Mouse (Mus musculus) hindbrain, embryonic 16.5 days (tissue): ENCODE results near the gene Mrtfa. TPM values are rescaled to one million over a fixed set of nuclear protein-coding genes. Genes with fewer than 3 reads are reported as not detected.

Experiments
- ATAC-seq: fragments of 200-750 bp; cut with Nextera tagmentation; 2 replicates; pipeline ENCODE4 v1.8.0; 2017; ENCODE audit warnings: moderate TSS enrichment, moderate library complexity
- H3K27ac ChIP-seq: fragments of 300-500 bp; sonication (generic); 2 replicates; pipeline ENCODE4 v1.5.1; 2014; ENCODE audit warnings: low read depth, mild to moderate bottlenecking, control low read depth, low read length, moderate library complexity
- H3K27me3 ChIP-seq: fragments of 300-500 bp; sonication (generic); replicated peaks from 2 replicates; pipeline ENCODE4 v1.6.1; 2014; ENCODE audit warnings: low read length; ENCODE audit not compliant: control insufficient read depth, insufficient read depth
- H3K36me3 ChIP-seq: fragments of 300-500 bp; sonication (generic); 2 replicates; pipeline ENCODE4 v1.6.1; 2014; ENCODE audit warnings: mild to moderate bottlenecking, low read length, moderate library complexity, mixed read lengths; ENCODE audit not compliant: control insufficient read depth, insufficient read depth
- H3K4me1 ChIP-seq: fragments of 300-500 bp; sonication (generic); 2 replicates; pipeline ENCODE4 v1.6.1; 2014; ENCODE audit warnings: low read depth, low read length; ENCODE audit not compliant: control insufficient read depth, insufficient read depth
- H3K4me2 ChIP-seq: fragments of 300-500 bp; sonication (generic); 2 replicates; pipeline ENCODE4 v1.6.1; 2014; ENCODE audit warnings: mild to moderate bottlenecking, low read length, control low read depth, moderate library complexity
- H3K4me3 ChIP-seq: fragments of 300-500 bp; sonication (generic); 2 replicates; pipeline ENCODE4 v1.5.1; 2014; ENCODE audit warnings: mild to moderate bottlenecking, low read length, control low read depth, moderate library complexity
- H3K9ac ChIP-seq: fragments of 300-500 bp; sonication (generic); 2 replicates; pipeline ENCODE4 v1.6.1; 2014; ENCODE audit warnings: low read depth, mild to moderate bottlenecking, control low read depth, low read length, moderate library complexity
- H3K9me3 ChIP-seq: fragments of 300-500 bp; sonication (generic); 2 replicates; pipeline ENCODE4 v1.6.1; 2014; ENCODE audit warnings: mild to moderate bottlenecking, low read length, moderate library complexity; ENCODE audit not compliant: control insufficient read depth
- WGBS: fragments of 180-500 bp; shearing (Covaris S2); extraction: QIAGEN DNeasy Blood & Tissue Kit; methylation state at CpG from one replicate; pipeline ENCODE4 v1.1.7; 2014; 5-methylcytosine and 5-hydroxymethylcytosine counted together
- polyA plus RNA-seq: library from polyadenylated mRNA; unstranded; fragments of >200 nt; fragmentation: Nextera tagmentation; extraction: Ambion mirVana; gene quantifications from 2 replicates; pipeline ENCODE4 v1.2.1, GENCODE M21; 2015

Gene Mrtfa
- polyA plus RNA-seq, 1 experiment from 2014 or later, result 24.1 TPM

DNA sequence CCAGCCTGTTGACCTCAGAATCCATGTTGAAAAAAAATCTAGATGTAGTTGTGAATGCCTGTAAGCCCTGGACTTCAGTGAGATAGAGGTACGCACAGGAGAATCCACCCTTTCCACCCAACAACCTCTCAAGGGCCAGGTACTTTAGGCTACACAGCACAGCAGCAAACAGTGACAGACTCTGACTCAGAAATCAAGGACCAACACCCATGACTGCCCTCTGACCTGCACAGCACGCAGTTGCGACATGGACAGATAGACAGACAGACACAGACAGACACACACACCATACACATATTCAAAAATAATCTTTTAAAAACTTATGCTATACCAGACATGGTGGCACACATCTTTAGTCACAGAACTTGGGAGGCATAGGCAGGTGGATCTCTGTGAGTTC lies 34.7 kb downstream of the Mrtfa start:
- no peak overlapping the region for H3K9ac ChIP-seq
- H3K27ac ChIP-seq, result no peak overlapping the region
- H3K36me3 ChIP-seq, result no peaks in the 10 kb centered on the region
- H3K4me2 ChIP-seq, result no peak overlapping the region
- 96% methylated on average over 3 of the region's 3 CpGs for WGBS
- no peaks in the 10 kb centered on the region for H3K27me3 ChIP-seq
- H3K4me1 ChIP-seq, result no peaks in the 10 kb centered on the region
- H3K4me3 ChIP-seq, result no peak overlapping the region
- ATAC-seq, result no peak
- H3K9me3 ChIP-seq, result no peaks in the 10 kb centered on the region

DNA sequence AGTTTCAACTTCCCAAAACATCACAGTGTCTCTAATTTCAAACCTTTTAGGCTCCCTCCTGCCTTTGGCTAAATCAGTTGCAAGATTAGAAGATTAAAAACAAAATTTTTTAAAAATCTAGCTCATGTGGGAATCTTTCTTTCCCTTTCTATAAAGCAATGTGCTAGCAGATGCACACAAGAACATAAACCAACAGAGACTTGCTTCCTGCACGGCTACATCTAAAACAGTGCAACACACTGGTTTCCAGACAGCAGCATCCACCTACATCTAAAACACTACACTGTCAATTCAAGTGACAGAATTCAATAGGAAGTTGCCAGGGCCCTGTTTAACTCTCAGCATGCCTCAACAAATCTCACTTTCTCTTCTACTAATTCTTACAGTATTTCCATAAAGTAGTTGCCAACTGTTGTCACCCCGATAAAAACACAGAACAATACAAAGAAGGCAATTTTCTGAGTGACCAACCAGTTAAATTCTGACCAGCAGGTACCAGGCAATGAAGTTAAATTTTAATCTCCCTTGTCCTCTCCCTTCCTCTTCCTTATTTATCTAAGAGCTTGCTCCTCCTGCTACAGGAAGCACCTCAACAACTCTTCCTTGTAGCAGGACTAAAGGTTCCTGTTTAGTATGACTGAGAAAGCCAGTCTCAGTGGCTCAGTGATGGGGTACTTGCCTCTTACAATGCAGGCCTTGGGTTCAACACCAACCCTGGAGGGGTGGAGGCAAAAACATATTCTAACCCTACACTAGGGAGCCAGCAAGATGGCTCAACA lies 35.5 kb downstream of the Mrtfa start:
- WGBS, result 71% methylated on average over 2 of the region's 2 CpGs
- Histone ChIP-seq H3K36me3 (no peaks in the 10 kb centered on the region), H3K9me3 (no peaks in the 10 kb centered on the region), H3K4me3 (no peak overlapping the region), H3K4me1 (no peaks in the 10 kb centered on the region), H3K27ac (no peak overlapping the region), H3K9ac (no peak overlapping the region), H3K4me2 (no peak overlapping the region), H3K27me3 (no peaks in the 10 kb centered on the region)
- ATAC-seq, result no peak

DNA sequence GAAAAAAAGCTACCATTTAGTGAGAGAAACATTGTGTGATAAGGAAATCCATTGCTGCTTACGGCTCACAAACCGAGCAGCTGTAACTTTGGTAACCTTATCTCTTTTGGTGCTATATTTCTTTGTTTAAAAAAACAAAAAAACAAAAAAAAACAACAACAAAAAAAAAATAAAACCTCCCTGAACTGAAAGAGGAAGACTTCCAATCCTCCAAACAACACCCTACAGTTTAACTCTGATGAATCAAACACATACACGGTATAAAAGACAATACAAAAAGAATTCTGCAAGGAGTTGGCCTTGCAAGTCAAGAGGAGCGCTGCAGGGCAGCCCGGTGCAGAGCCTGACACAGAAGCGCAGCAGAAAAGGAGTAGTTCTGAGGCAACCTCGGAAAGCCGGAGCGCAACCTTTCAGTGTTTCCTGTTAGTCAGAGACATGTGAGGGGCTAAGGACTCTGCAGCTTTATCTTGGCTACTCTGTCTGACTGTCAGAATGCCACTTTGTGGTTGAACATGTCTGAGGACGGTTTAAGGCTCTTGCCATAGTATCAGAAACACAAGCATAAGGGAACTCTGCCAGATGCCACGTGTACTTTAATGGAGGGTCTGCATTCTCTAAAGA lies 48.5 kb downstream of the Mrtfa start:
- no peak overlapping the region for H3K27ac ChIP-seq
- WGBS, result 71% methylated on average over 11 of the region's 11 CpGs

DNA sequence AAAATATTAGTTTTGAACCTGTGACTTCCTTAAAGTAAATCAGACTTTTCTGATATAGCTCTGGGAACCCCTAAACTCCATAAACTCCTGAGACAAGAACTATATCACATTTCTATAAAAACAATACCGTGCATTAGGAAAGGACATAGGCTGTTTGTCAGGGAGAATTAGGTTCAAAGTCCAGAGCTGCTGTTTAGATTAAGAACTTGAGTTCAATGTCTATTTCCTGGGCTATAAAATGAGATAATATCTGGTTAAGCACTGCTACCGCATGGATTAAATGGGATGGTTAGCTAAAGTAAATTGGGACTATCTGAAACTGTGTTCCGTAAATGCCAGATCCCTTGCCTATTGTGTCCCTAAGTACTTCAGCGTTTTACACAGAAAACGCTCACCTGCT lies 50.6 kb downstream of the Mrtfa start:
- Histone ChIP-seq H3K9ac (no peak overlapping the region), H3K27ac (no peak overlapping the region), H3K36me3 (no peaks in the 10 kb centered on the region), H3K4me2 (no peak overlapping the region), H3K27me3 (no peaks in the 10 kb centered on the region), H3K9me3 (no peaks in the 10 kb centered on the region), H3K4me3 (no peak overlapping the region), H3K4me1 (no peaks in the 10 kb centered on the region; the same call in 1 of the 2 replicates)
- 82% methylated on average over 5 of the region's 5 CpGs for WGBS
- ATAC-seq, result no peak

More for the DNA sequence above, 48.5 kb downstream of the Mrtfa start:
- H3K36me3 ChIP-seq, result no peaks in the 10 kb centered on the region
- no peak overlapping the region for H3K9ac ChIP-seq
- H3K27me3 ChIP-seq, result no peaks in the 10 kb centered on the region
- no peaks in the 10 kb centered on the region; the same call in 1 of the 2 replicates for H3K4me1 ChIP-seq
- no peak overlapping the region for H3K4me2 ChIP-seq
- no peak overlapping the region for H3K4me3 ChIP-seq
- no peak for ATAC-seq
- no peaks in the 10 kb centered on the region for H3K9me3 ChIP-seq

DNA sequence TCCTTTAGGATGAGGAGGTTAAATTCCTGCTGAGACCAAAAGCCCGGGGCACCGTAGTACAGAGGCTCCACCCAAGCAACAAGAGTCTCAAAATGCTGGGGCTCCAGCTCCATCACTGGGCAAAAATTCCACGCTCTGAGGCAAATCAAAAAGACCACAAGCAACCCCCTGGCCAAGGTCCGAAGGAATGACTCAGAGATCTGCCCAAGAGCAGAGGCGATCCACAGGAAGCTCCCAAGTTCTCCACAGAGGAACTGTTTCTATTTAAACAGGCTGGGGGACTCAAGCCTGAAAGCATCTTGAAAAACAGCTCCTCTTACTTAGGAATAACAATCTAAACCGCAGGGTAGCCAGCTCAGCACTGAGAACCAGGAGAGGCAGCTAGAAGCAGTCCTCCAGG lies 53.3 kb downstream of the Mrtfa start:
- no peaks in the 10 kb centered on the region for H3K27me3 ChIP-seq
- no peak overlapping the region for H3K4me3 ChIP-seq
- H3K9me3 ChIP-seq, result no peaks in the 10 kb centered on the region
- H3K9ac ChIP-seq, result no peak overlapping the region
- H3K27ac ChIP-seq, result no peak overlapping the region
- 33% methylated on average over 6 of the region's 6 CpGs for WGBS
- H3K4me1 ChIP-seq, result no peaks in the 10 kb centered on the region
- ATAC-seq, result no peak
- H3K4me2 ChIP-seq, result no peak overlapping the region
- no peaks in the 10 kb centered on the region for H3K36me3 ChIP-seq

DNA sequence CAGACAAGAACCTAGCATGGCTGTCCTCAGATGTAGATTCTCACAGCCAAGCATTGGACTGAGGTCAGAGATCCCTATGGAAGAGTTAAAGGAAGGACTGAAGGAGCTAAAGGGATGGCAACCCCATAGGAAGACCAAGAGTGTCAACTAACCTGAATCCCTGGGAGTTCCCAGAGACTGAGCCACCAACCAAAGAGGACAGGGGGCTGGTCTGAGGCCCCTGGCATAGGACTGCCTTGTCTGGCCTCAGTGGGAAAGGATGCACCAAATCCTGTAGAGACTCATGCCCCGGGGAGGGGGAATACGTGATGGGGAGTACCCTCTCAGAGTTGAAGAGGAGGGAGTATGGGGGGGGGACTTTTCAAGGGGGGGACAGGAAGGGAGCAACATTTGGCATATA lies 56.8 kb downstream of the Mrtfa start:
- H3K4me2 ChIP-seq, result no peak overlapping the region
- no peak for ATAC-seq
- no peaks in the 10 kb centered on the region for H3K36me3 ChIP-seq
- H3K27me3 ChIP-seq, result no peaks in the 10 kb centered on the region
- H3K27ac ChIP-seq, result no peak overlapping the region
- WGBS, result 100% methylated on average over 2 of the region's 2 CpGs
- H3K4me1 ChIP-seq, result peaks cover 3% of the 10 kb centered on the region; the same call in 1 of the 2 replicates
- no peak overlapping the region for H3K4me3 ChIP-seq
- no peak overlapping the region for H3K9ac ChIP-seq
- H3K9me3 ChIP-seq, result no peaks in the 10 kb centered on the region

DNA sequence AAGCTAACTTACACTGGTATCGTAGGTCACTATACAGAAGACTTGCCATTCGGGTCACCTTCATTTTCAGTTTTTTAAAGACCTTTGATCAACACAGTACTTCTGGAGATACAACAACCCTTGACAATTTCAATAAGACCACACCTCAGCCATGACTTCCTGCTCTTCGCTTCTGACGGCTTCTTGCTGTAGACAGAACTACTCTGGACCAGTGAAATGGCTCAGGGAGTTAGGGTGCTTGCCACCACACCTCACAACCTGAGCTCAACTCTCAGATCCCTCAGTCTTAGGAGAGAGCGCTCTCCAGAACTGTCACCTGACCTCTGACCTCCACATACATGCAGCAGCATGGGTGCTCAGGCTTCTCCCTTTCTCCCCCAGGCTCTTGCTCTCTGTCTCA lies 59.4 kb downstream of the Mrtfa start:
- H3K36me3 ChIP-seq, result no peaks in the 10 kb centered on the region
- H3K4me2 ChIP-seq, result no peak overlapping the region
- H3K4me3 ChIP-seq, result no peak overlapping the region
- no peaks in the 10 kb centered on the region for H3K9me3 ChIP-seq
- peaks cover 3% of the 10 kb centered on the region; the same call in 1 of the 2 replicates for H3K4me1 ChIP-seq
- H3K27ac ChIP-seq, result no peak overlapping the region
- no peak overlapping the region for H3K9ac ChIP-seq
- ATAC-seq, result no peak
- 95% methylated on average over 5 of the region's 5 CpGs for WGBS
- H3K27me3 ChIP-seq, result no peaks in the 10 kb centered on the region

DNA sequence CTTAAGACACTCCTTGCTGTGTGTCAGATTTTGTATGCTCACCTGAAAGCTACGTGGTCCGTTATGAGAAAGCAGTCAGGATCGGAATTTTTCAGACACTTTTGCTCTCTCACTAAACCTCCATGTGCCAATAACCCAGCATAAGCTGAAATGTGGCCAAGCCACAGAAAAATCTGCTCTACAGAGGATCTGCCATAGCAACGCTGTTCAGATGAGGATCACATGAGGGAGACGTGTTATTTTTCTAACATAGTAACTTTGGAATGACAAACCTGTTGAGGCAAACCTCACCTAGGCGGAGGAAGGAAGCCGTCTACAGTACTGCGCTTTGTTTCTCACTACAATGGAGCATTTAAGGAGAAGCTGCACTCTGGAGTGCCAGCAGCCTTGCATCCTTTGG lies 60.6 kb downstream of the Mrtfa start:
- 86% methylated on average over 8 of the region's 8 CpGs for WGBS
- no peak overlapping the region for H3K4me2 ChIP-seq
- H3K9ac ChIP-seq, result no peak overlapping the region
- H3K4me1 ChIP-seq, result peaks cover 3% of the 10 kb centered on the region; the same call in 1 of the 2 replicates
- H3K27me3 ChIP-seq, result no peaks in the 10 kb centered on the region
- no peaks in the 10 kb centered on the region for H3K36me3 ChIP-seq
- H3K4me3 ChIP-seq, result no peak overlapping the region
- H3K27ac ChIP-seq, result no peak overlapping the region
- no peak for ATAC-seq
- no peaks in the 10 kb centered on the region for H3K9me3 ChIP-seq

DNA sequence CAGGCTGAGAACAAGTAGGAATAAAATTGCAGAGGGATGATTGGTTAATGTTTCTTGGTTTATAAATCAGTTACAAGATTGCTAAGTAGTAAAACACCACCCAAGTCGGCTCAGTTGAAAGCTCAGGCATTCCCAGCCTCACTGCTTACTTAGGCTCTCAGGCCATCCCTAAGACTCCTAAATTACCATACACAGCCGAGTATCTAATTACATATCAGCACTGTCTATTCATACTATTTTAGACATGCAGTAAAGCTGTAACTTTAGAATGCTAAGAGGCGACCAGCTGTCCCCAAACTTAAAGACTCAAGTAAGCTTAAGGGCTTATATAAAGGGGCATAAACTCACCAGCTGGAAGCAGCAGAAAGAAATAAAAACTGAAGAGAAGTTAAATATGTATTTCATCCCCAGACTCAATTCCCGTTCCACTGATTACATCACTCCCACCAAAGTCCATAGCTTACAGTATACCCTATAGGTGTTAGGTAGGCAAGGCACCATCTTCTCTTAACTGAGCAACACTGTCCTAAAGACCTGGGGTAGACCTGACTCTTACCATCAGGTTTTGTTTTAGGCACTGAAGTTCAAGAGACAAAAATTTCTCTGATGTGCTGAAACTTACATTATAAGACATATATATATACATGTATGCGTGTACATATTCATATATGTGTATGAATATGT lies 62.3 kb downstream of the Mrtfa start:
- H3K36me3 ChIP-seq, result no peaks in the 10 kb centered on the region
- WGBS, result 83% methylated on average over 5 of the region's 5 CpGs
- no peaks in the 10 kb centered on the region for H3K27me3 ChIP-seq
- H3K9me3 ChIP-seq, result no peaks in the 10 kb centered on the region
- peaks cover 3% of the 10 kb centered on the region; the same call in 1 of the 2 replicates for H3K4me1 ChIP-seq
- H3K27ac ChIP-seq, result no peak overlapping the region
- no peak overlapping the region for H3K4me2 ChIP-seq
- H3K9ac ChIP-seq, result no peak overlapping the region
- no peak for ATAC-seq
- H3K4me3 ChIP-seq, result no peak overlapping the region
